35 mouse cellular contexts compared by ENCODE assay signal in the genomic region with DNA sequence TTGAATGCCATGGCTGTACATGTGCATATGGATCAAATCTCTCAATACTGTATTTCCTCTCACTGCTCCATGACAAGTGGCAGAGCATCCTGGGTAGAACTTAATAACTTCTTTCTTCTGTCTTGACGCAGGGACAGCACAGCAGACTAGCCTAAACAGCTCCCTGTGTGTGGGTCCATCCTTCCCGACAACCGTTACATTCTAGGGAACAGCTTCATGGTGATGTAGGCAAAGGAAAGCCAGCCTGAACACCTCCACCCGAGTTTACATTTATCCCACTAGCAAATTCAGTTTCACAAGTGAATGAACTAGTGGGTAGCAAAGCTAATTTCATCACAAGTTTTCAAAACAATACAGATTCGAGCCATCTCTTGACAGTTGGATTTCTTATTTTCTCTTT.
"Had no signal": no experiment of that assay in that cellular context is flagged by ENCODE, and none has a peak within 500 bp of the region (broad histone marks: within the 10 kb centered on the region; RNA-seq: fewer than 3 reads in every experiment).

No protein-coding gene starts in this region.

- H3K4me3 ChIP-seq: heart, embryonic 10.5 days; heart, embryonic 12.5 days; heart, embryonic 13.5 days; heart, embryonic 15.5 days; hindbrain, embryonic 10.5 days; hindbrain, embryonic 12.5 days; hindbrain, embryonic 13.5 days; hindbrain, embryonic 15.5 days; intestine, embryonic 15.5 days; kidney, embryonic 15.5 days; layer of hippocampus, adult 2 months had no signal

- H3K36me3 ChIP-seq: heart, embryonic 10.5 days; heart, embryonic 12.5 days; heart, embryonic 13.5 days; heart, embryonic 15.5 days; hindbrain, embryonic 10.5 days; hindbrain, embryonic 12.5 days; hindbrain, embryonic 13.5 days; hindbrain, embryonic 15.5 days; intestine, embryonic 15.5 days; kidney, embryonic 15.5 days had no signal

- DNase-seq: heart, postnatal 10 days; heart, postnatal 14 days; heart, postnatal 36 days; heart, postnatal 4 days; kidney, adult 11 months; kidney, adult 18-20 months; kidney, adult 2 months; kidney, adult 8-10 months; kidney, adult 9 months; kidney, postnatal 10 days; kidney, postnatal 14 days; kidney, postnatal 25 days; kidney, postnatal 36 days; kidney, postnatal 4 days; layer of hippocampus, adult 9-11 months; layer of hippocampus, postnatal 36 days had no signal

- H3K4me1 ChIP-seq: heart, embryonic 10.5 days; heart, embryonic 12.5 days; heart, embryonic 13.5 days; heart, embryonic 15.5 days; hindbrain, embryonic 10.5 days; hindbrain, embryonic 12.5 days; hindbrain, embryonic 13.5 days; hindbrain, embryonic 15.5 days; intestine, embryonic 15.5 days; kidney, embryonic 15.5 days had no signal

- H3K9ac ChIP-seq: heart, embryonic 12.5 days; heart, embryonic 13.5 days; heart, embryonic 15.5 days; hindbrain, embryonic 12.5 days; hindbrain, embryonic 13.5 days; hindbrain, embryonic 14.5 days; hindbrain, embryonic 15.5 days; intestine, embryonic 15.5 days; kidney, embryonic 15.5 days had no signal

- ATAC-seq: hindbrain, embryonic 16.5 days; hindbrain, postnatal 0 days; inflammation-experienced regulatory T-cells, adult 6 months; intestine, embryonic 15.5 days; intestine, embryonic 16.5 days; intestine, postnatal 0 days had no signal

- H3K27ac ChIP-seq: heart, embryonic 10.5 days; heart, embryonic 13.5 days; heart, embryonic 15.5 days; hindbrain, embryonic 10.5 days; hindbrain, embryonic 12.5 days; hindbrain, embryonic 13.5 days; hindbrain, embryonic 14.5 days; hindbrain, embryonic 15.5 days; hindbrain, postnatal 0 days; intestine, embryonic 15.5 days; kidney, embryonic 15.5 days; kidney, postnatal 0 days had no signal

- H3K9me3 ChIP-seq: heart, embryonic 10.5 days; heart, embryonic 12.5 days; heart, embryonic 13.5 days; heart, embryonic 15.5 days; hindbrain, embryonic 10.5 days; hindbrain, embryonic 12.5 days; hindbrain, embryonic 13.5 days; hindbrain, embryonic 15.5 days; intestine, embryonic 15.5 days; kidney, embryonic 15.5 days had no signal

- H3K4me2 ChIP-seq: heart, embryonic 11.5 days; heart, embryonic 12.5 days; heart, embryonic 13.5 days; heart, embryonic 15.5 days; hindbrain, embryonic 12.5 days; hindbrain, embryonic 13.5 days; hindbrain, embryonic 14.5 days; hindbrain, embryonic 15.5 days; intestine, embryonic 15.5 days; kidney, embryonic 15.5 days had no signal

- H3K27me3 ChIP-seq: heart, embryonic 12.5 days; heart, embryonic 13.5 days; heart, embryonic 15.5 days; hindbrain, embryonic 12.5 days; hindbrain, embryonic 13.5 days; hindbrain, embryonic 15.5 days; intestine, embryonic 15.5 days; kidney, embryonic 15.5 days had no signal
